Mouse (Mus musculus): ENCODE data around the gene Rps10.
"Not testable (repeated sequence)": the region's sequence is repeated elsewhere in the genome, so short reads cannot be mapped to it uniquely, and the experiment has no call there.

The Rps10 gene

DNA sequence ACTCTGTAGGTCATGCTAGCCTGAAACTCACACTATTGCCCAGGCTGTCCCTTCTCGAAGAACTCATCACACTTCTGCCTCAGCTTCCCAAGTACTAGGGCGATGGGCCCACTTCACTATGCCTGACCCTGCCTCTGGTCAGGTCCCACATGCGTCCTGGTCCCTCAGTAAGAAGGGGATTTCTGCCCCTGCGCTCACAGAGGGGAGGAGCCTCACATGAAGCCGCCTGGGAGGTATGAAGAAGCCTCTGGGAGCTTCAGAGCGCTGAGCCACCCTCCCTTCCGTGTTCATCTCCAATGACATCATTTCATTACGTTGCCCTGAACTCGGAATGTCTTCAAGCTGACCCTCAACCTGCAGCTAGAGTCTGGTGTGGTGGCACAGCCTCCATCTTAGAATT, 7.3 kb upstream of the Rps10 start:
- DNase-seq = no peak

DNA sequence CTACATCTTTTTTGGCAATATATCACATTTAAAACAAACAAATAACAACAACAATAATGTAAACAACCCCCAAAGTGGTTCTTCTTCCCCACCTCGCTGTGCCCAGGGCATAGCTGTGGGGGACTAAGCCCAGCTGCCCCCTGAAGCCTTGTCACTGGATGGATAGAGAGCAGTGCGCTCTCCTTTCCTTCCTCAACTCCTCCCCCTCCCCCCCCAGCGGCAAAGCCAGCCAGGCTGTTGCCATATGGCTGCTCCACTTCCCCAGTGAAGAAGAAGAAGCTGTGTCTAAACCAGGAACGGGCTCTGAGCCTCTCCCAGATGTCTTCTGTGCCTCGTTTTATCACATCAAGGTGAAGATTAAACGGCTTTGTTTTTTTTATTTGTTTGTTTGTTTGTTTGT, 6.6 kb upstream of the Rps10 start:
- no peak for DNase-seq

GRCm38 (mm10) chr17:27642491-27643062, 6.1 kb upstream of the Rps10 start:
- peak; percentile 60 to 71 for DNase-seq

DNA sequence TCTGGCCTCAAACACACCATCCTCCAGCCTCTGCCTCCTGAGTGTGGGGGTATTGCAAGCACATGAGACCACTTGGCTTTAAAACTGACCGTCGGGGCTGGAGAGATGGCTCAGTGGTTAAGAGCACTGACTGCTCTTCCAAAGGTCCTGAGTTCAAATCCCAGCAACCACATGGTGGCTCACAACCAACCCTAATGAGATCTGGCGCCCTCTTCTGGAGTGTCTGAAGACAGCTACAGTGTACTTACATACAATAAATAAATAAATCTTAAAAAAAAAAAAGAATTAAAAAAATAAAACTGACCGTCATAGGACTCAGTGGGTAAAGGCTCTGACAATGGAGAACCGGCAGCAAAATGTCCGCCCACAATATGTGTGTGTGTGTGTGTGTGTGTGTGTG, 3.4 kb upstream of the Rps10 start:
- not testable (repeated sequence) for DNase-seq

GRCm38 (mm10) chr17:27638921-27639332, 2.5 kb upstream of the Rps10 start:
- DNase-seq = no peak

- no peak for DNase-seq
These were observed 864 bp upstream of the Rps10 start for GRCm38 (mm10) chr17:27637333-27637732.

GRCm38 (mm10) chr17:27635575-27635903, 930 bp downstream of the Rps10 start:
- DNase-seq = not testable (repeated sequence)

DNA sequence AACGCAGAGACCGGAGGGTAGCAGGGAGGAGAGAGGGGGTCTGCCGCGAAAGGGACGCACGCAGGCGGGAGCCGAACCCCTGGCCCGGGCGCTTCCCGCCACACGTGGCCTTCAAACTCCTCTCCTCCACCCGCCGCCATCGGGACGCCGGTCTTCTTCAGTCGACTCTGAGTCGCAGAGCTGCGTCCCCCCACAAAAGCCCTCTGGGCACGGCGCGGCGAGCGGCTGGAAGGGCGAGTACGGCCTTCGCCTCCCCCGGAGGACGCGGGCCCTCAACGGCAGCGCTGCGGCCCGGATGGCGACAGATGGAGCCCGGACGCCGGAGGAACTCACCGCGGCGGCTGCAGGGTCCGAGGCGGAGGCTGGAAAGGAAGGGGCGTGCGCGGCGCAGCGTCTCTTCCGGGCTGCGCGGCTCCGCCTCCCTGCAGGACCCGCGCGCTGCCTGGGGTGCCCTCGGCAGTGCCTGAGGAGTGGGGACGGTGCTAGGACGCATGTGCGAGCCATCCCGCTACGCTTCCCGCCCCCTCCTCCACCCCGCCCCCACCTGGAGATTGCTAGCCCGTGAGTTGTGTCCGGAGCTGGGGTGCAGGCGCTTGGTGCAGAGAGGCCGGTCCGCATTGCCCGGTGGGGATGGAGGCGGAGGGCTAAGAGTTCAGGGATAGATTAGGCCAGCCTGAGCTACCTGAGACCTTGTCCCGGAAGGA, 1.4 kb downstream of the Rps10 start, which contains the start of gene RPS10-NUDT3:
Gene RPS10-NUDT3, minus strand, starts transcription at position 352 of the 704 bp plus-strand sequence.
- peak; percentile 91 to 95 for DNase-seq

DNA sequence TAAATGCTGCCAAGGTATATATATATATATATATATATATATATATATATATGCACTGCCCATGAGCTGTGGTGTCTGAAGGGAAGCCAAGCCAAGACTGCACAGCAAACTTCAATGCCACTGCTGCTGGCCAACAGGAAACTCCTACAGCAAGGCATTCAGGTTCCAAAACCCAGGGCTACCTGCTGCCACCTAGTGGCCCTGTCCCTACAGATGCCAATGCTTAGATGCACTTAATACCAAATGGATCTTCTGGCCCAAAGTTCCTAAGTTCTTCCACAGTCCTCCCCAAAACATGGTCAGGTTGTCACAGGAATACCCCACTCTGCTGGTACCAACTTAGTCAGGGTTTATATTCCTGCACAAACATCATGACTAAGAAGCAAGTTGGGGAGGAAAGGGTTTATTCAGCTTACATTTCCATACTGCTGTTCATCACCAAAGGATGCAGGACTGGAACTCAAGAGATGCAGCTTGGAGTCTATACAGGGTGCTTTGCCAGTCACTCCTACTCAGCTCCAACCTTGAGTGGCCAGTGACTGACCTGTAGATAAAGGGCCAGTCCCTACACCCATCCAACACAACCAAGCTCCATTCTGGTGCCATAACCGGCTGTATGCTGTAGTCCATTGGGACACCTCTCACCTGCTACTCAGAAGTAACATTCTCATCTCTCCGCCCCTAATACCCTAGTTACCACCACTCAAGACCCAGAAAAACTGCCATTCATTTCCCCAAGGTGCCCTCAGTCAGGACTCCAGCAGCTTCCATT, 7.0 kb downstream of the Rps10 start:
- DNase-seq = peak; percentile 92 to 93

- DNase-seq = no peak
These were observed 8.1 kb downstream of the Rps10 start for GRCm38 (mm10) chr17:27628376-27628775.

DNA sequence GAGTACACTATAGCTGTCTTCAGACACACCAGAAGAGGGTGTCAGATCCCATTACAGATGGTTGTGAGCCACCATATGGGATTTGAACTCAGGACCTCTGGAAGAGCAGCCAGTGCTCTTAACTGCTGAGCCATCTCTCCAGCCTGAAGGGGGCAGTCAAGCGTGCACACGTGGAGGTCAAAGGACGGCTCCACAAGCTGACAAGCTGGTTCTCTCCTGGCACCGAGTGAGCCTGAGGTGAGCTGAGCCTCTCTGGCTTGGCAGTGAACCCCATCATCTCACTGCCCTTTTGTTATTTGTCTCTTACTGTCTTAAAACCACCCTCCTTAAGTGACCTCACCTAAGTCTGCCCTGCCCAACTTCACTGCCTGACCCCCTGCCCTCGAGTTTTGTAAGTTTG, 9.0 kb downstream of the Rps10 start:
- DNase-seq = peak; percentile 36 to 58

DNA sequence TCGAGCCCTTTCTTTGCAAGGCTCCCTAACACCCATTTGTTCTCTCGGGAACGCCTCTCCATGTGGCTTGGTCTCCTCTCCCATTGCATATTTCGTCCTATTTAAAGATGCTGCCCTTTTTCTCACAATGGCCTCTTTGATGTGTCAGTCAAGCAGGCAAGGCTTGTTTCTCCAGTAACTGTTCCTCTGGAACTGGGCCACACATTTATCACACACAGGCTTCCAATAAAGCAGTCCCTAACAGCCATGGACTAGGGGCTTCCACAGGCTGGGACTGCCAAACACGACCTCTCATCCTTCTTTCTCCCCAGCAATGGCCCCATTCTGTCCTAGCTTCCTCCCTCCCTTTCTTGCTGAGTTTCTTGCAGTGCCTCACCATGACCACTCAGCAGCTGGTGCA, 9.8 kb downstream of the Rps10 start:
- no peak for DNase-seq

DNA sequence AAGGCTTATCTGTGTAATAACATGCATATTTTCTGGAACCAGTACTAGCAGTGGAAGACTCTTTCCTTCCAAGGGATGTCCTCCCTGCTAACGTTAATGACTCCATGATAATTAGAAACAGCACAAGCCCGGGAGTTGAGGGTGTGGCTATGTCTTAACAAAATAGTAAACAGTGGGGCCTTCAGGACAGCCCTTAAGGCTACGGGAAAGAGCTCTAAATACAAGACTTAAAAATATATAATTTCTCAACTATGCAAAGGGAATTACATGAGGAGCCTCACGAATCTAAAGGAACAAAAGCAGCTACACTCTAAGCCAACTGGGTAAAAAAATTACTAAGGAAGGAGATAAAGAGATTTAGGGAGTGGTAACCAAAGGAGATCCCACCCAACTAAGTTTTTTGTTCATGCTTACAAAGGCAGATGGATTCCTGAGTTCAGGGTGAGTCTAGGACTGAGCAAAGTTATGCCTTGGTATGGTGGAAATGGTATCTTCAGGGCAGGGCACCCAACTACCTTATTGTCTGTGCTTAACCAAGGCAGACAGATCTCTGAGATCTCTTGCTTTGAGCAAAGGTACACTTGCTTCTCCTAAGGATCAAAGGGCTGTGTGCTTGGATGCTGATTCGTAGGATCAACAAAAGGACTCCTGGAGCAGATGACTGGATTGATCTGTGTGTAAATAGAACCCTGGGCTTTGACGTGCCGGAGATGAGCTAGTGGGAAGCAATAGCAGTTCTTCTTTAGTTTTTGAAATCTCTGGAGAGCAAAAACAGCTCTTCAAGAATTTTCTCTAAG, 10.8 kb downstream of the Rps10 start:
- no peak for DNase-seq

GRCm38 (mm10) chr17:27623360-27624326, 12.8 kb downstream of the Rps10 start, which contains the start of gene Nudt3:
TSS of gene Nudt3 (minus strand) at chr17:27623495.
- peak; percentile 91 to 95 for DNase-seq

DNA sequence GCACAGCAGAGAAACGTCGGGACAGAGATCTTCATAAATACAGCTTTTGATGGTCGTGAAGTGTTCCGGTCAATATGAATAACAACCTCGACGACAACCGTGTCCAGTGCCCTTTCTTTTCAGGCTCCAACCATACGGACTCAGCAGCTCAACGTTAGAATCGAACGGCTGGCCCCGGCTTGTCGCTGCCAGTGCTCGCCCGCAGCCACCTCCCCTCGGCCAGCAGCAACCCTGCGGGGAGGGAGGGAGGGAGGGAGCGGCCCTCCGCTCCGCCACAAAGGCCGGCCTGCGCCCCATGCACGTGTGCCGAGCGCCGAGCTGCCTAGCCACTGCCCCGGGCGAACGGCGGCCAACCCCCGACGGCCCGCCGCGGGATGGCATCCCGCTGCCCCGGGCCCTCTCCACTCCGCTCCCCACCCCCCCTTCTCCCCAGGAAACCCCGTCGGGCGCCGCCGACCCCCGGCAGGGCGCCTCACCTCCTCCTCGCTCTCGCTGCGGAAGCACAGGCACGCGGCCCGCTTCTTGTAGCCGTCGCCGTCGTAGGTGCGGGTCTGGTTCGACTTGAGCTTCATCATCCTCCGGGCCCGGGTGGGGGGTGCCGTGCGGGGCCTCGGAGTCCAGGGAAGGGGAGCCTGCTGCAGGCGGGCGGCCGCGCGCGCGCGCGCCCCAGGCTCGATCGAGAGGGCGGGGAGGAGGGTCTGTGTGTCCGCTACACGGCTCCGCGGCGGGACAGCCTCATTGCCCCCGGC, 13.7 kb downstream of the Rps10 start:
- peak; percentile 59 to 73 for DNase-seq

DNA sequence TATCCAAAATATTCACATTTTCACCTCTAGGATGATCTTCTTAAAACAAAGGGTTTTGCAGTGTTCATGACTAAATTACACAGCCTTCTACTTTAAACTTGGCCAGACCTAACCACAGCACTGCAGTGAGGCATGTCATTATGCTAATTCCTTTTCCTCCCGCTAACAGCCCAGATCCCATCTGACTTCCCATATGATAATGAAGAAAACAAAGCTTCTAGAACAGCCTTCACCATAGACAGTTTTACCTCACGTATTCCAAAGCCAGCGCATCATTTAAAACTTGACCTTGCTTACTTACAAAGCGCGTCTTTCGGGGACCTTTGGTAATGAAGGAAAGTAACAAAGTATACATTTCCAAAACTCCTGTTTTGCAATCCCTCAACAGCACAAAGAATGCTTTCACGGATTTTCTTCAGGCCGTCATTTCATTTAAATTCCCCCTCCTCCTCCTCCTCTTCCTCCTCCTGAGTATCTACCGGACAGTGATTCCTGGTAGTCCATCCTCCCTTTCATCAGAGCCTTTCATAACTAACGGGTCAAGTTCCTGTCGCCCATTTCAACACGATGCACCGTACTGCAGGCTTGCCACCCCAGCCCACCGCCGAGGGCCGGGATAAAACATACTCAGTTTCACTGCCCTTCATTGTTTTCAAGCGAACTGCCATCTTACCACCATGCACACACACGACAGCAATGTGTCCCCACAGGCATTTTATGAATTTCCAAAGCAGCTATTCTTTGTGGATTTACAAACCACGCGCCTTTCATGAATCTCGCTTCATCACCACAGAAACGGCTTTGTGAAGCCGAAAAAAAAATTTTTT, 14.6 kb downstream of the Rps10 start:
- peak in 1 of 2 experiments; percentile 34 for DNase-seq

GRCm38 (mm10) chr17:27621161-27621560, 15.3 kb downstream of the Rps10 start:
- no peak for DNase-seq

DNA sequence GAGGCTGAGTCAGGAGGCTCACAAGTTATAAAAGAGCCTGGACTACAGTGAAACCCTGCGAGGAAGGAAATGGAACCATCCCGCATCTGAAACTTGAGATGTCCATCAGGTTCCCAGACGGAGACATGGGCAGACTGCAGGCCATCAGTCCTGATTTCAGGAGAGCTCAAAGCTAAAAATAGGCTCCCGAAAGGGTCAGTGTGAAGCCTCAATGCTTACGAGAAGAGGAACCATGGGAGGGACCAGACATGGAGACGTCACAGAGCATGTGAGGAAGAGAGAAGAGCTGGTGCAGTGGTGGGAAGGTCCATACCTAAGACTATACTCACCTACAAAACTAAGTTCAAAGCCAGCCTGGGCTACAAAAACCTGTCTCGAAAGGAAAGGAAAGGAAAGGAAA, 21.1 kb downstream of the Rps10 start:
- DNase-seq = no peak

DNA sequence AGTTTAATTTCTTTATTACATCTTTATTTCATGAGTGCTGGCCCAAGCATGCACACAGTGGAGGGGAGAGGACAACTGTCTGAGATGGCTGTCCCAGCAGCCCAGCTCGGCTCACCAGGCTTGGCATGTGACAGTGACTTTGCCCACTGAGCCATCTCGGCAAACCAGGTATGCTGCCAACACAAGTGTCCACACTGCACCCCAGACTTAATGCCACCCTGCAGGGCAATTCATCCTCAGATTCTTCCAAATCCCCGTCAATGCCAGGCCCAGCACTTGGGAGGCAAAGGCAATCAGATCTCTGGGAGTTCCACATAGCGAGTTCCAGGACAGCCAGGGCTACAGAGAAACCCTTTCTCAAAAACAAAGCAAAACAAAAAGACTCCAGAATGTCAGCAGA, 23.5 kb downstream of the Rps10 start:
- no peak for DNase-seq

DNA sequence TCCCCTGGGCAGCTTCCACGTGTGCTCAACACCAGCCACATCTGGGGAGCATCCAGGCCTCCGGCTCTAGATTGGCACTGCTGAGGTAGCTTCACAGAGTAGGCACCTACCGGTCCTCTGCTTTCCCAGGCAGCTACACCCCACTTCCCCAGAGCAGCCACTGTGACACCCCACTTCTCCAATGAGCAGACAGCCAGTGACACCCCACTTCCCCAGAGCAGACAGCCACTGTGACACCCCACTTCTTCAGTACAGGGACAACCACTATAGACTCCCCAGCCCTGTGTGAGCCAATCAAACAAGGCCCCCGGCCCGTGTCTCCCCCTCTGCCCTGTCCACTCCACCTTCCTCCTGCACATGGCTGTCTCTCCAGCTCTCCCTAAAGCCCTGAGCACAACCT, 24.5 kb downstream of the Rps10 start:
- DNase-seq = no peak

Data from kidney, postnatal 4 days (tissue).